Mouse (Mus musculus) kidney, postnatal 14 days (tissue): ENCODE results near the gene Castor2.

Experiments used
- DNase-seq: peaks from one replicate; pipeline ENCODE4 v3.0.0; 2022; ENCODE audit warnings: mixed read lengths

Gene Castor2

DNA sequence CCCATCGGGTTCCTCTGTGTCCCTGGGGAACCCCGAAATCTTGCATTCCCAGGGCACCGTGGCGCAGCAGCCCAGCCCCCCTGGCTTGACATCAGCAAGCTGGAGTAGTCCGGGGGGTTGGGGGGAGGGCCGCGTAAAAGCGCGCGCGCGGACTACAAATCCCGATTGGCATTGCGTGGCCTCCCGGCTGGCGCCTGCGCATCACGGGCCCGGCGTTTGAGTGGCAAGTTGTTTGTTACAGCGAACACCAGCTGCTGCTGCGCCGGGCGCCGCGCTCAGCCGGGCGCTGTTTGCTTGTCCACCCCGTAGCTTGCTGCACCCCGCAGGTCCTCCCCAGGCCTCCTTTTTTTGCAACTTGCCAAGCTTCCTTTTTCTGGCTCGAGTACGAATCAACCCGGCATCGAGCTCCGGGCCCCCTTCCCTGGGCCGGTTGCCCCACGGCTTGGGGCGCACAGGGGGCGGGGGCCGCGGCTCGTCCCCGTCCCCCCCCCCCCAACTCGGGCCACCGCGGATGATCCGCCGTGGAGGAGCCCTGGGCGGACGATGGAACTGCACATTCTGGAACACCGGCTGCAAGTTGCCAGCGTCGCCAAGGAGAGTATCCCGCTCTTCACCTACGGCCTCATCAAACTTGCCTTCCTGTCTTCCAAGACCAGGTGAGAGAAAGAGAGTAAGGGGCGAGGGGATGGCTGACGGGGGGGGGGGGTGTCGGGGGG, at the start of gene Castor2:
Gene Castor2, plus strand, starts transcription at position 216 of the 716 bp plus-strand sequence.
- peak; percentile 97 for DNase-seq

GRCm38 (mm10) chr5:134050711-134051110, 48.8 kb upstream of the Castor2 start:
- DNase-seq, result no peak

DNA sequence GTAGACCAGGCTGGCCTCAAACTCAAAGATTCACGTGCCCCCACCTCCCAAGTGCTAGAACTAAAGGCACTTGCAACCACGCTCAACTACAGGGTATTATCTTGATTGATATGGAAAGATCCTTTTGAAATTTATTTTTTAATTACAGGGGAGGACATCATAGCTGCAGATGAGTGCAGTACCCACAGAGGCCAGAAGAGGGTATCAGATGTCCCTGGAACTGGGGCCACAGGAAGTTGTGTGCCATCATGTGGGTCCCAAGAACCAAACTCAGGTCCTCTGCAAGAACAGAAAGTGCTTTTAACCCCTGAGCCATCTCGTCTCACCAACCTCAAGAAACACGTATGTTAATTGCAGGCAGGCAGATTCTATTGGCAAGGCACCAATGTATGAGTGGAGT, 46.9 kb upstream of the Castor2 start:
- no peak for DNase-seq

DNA sequence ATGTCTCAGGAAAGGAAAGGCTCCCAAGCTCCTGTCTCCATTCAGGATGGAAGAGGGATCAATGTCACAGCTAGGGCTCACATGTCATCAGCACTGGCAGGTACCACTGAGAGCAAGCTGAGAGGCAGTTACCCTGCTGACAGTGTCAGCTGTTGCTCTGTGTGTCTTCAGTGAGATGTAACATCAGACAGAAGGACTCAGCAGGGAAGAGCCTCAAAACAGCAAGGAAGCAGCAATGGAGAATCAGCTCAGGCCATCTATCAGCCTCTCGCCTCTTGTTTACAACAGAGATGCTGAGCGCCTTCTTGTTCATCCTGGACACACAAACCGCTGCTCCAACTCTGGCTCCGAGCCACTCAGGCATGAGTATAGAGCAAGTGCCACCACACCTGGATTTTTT, 45.0 kb upstream of the Castor2 start:
- DNase-seq, result no peak

GRCm38 (mm10) chr5:134058793-134059352, 40.6 kb upstream of the Castor2 start:
- no peak for DNase-seq

- DNase-seq, result peak; percentile 85
These were observed 36.0 kb upstream of the Castor2 start for GRCm38 (mm10) chr5:134063362-134064064.

DNA sequence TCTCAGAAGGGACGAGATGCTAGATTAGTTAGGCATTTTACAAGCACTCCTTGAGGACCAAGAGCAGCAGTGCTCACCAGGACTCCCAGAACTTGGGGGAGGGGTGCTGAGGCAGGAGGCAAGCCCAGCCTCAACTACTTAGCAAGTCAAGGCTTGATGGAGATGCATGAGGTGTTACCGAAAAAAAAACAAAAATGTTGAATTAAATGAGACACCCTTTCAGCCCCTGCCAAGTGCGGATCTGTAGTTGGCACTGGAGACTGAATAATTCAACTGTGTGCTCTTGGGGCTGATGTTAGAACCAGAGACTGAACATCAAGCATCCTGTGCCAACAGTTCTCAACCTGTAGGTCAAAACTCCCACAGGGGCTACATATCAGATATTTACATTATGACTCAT, 33.2 kb upstream of the Castor2 start:
- no peak for DNase-seq

DNA sequence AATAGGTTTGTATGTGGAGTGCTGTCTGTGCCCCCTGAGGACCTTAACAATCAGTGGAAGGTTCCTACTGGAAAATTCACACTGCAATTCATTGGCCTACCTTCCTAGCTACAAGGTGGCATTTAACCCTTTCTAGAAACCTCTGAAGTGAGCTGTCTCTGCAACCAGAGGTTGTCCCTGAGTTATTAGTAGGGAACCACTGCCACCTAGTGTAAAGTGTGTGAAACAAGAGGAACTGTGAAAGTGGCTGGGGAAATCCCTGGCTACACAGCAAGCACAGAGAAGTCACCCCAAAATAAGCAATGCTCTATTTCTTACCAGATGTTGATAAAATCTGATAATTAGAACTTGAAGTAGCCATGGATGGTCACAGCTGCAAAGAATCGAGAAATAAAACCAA, 31.6 kb upstream of the Castor2 start:
- peak; percentile 15 for DNase-seq

- no peak for DNase-seq
These were observed 25.9 kb upstream of the Castor2 start for GRCm38 (mm10) chr5:134073512-134074041.

- no peak for DNase-seq
These were observed 25.1 kb upstream of the Castor2 start for GRCm38 (mm10) chr5:134074368-134074767.

DNA sequence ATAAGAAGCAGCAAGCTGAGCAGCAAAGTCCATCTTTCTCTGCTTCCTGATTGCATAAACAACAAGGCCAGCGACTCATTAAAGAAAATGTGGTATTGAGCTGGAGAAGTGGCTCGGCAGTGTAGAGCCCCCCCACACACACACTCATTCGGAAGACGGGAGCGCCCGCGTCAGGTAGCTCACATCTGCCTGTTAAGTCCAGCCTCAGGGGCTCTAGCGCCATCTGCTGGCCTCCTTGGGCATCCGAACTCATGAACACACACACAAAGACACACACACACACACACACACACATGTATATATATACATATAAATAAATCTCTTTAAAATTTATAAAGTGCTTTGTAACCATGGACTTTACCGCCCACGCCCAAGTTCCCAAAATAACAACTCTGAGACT, 23.3 kb upstream of the Castor2 start:
- DNase-seq, result no peak

GRCm38 (mm10) chr5:134080685-134081548, 18.6 kb upstream of the Castor2 start:
- peak; percentile 78 for DNase-seq

DNA sequence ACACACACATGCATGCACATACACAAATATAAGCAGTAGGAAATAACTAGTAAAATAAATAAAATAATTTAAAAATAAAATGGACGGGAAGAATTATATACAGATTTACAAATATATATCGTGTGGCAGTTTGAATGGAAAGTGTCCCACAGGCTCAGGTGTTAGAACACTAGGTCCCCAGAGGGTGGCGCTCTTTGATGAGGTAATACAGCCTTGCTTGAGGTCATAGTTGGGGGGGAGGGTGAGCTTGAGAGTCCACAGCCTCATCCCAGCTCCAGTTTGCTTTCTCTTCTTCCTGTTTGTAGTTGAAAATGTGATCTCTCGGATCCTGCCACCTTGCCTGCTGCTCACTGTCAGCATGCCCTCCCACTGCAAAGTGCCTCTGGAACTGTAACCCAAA, 14.3 kb upstream of the Castor2 start:
- no peak for DNase-seq

DNA sequence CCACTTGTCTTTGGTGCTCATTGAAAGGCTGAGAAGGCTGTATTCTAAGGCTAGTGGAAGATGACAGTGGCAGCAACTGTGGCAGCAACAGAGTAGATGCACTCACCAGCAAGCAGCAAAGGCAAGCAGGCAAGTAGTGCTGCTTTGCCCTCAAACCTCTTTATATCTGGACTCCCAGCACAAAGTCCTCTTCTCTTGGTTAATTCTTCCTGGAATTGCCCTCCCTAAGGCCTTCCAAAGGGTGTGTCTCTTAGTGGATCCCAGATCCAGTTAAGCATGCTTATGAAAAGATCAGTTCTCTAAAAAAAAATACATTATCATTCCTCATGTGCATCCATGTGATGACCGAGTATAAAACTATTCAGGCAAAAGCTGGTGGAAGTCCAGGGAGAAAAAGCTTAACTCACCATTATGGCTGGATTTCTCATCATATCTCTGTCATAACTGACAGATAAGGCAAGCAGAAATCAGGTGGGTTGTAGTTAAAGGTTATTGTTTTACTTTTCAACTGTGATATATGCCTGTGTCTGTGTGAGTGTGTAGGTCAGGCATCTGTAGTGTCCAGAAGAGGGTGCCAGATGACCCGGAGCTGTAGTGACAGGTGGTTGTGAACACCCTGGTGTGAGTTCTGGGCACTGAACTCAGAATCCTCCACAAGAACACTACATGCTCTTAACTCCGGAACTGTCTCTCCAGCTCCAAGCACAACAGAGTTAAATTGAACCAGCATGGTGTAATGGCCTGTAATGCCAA, 13.4 kb upstream of the Castor2 start:
- DNase-seq, result no peak

- peak; percentile 56 for DNase-seq
These were observed 12.3 kb upstream of the Castor2 start for GRCm38 (mm10) chr5:134087211-134087610.

DNA sequence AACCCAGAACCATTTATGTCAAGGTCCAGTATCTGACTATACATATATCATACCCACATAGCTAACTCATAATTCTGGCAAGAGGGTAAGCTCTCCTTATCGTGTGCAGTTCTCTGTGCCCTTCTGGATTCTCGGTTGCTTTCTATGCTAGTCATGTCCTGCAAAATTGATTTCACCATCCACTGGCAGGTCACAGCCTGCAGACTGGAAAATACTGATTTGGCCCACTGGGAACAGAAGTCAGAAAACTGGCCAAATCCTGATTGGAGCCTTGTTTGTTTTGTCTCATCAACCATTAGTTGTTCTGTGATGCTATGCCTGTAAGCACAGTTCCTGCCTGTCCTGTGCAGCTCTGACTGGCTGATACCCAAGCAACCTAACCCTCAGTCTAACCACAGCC, 3.7 kb upstream of the Castor2 start:
- DNase-seq, result no peak

DNA sequence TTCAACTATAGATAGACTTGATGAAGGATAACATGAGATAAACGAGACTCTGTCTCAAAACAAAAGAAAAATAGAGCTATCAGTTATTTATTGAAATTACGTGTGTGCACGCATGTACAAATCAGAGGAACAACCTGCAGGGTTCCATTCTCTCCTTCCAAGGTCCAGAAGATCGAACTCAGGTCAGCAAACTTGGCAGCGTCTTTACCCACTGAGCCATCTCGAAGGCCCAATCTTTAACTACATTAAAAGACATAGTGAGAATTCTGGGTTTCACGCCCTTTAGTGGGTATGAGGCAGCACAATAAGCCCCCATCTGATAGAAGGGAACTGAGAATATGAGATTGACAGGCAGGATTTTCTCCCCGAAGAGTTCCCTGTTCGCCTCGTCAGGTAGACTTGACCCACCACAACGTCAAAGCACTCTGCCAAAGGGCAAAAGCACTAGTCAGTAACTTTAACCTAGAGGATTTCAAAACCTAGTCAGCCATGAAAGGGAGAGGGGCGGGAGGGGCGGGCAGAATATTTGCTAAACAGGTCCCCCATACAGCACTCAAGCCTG, 1.1 kb upstream of the Castor2 start:
- DNase-seq, result peak; percentile 55

- peak; percentile 67 for DNase-seq
These were observed 535 bp upstream of the Castor2 start for GRCm38 (mm10) chr5:134098976-134099375.

DNA sequence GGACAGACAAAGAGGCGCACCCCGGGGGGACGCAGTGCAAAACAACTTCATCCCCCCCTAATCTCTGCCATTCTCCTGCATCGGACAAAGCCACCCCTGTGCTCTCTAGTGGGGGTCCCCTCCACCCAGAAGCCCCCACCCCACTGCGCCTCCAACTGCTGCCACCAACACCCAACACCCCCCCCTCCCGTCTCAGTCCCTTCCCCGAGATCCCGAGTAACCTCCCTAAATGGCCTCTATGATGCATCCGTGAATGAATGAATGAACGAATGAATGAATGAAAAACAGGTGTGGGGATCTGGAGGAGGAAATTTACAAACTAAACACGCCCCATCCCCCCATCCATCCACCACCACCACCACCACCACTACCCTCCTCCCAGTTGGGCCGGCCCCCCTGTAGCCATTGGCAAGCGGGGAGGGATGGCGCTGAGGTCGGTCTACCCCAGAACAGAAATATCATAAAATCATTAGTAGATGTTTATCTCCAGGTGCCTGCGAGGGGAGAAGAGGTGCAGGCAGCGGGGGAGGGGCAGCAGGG, 791 bp downstream of the Castor2 start:
- DNase-seq, result peak; percentile 21

- DNase-seq, result peak; percentile 43
These were observed 1.8 kb downstream of the Castor2 start for GRCm38 (mm10) chr5:134101322-134101721.

DNA sequence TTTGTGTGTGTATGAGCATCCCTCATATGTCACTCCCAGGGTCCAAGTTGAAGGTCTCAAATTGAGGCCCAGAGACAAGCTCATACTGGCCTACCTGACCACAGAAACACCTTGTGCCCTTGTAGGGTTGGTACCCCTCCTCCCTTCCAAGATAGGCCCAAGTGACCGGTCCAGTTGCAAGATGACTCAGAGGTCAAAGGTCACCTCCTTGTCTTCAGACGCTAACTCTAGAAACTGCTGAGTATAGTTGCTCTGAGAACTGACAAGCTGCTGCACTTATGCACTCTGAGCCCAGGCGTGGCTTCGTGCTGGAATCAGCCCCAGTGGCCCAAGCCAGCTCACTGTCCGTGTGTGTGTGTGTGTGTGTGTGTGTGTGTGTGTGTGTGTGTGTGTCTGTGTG, 2.4 kb downstream of the Castor2 start:
- DNase-seq, result peak; percentile 84
